Mouse (Mus musculus): ENCODE results near the gene Ppt2. TPM values are rescaled to one million over a fixed set of nuclear protein-coding genes. Genes with fewer than 3 reads are reported as not detected.

The Ppt2 gene
- polyA plus RNA-seq, 1 experiment from 2014 or later, result 23.8 TPM

DNA sequence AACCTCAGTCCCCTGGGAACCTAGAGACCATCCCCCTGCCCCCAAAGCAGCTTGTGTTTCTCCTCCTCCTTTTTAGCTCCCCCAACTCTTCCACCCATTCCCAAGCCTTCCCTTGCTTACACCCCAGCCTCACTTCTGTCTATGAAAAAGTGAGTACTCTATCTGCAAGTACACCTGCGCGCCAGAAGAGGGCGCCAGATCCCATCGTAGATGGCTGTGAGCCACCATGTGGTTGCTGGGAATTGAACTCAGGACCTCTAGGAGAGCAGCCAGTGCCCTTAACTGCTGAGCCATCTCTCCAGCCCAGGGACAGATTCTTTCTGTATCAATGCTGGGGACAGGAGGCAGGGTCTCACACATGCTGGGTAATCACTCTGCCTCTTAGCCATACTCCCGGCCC, 56.4 kb downstream of the Ppt2 start:
- no peak overlapping the region for H3K4me2 ChIP-seq (replicated peaks)
- no peak overlapping the region for H3K4me3 ChIP-seq
- H3K27ac ChIP-seq (replicated peaks), result no peak overlapping the region
- no peaks in the 10 kb centered on the region for H3K36me3 ChIP-seq
- no peaks in the 10 kb centered on the region for H3K9me3 ChIP-seq
- peaks cover 3% of the 10 kb centered on the region; the same call in 1 of the 2 replicates for H3K27me3 ChIP-seq
- no peak overlapping the region for H3K9ac ChIP-seq (replicated peaks)
- ATAC-seq (ENCODE audit: low FRiP score, low read depth), result no peak
- WGBS, result 12% methylated on average over 5 of the region's 5 CpGs
- H3K4me1 ChIP-seq, result no peaks in the 10 kb centered on the region

DNA sequence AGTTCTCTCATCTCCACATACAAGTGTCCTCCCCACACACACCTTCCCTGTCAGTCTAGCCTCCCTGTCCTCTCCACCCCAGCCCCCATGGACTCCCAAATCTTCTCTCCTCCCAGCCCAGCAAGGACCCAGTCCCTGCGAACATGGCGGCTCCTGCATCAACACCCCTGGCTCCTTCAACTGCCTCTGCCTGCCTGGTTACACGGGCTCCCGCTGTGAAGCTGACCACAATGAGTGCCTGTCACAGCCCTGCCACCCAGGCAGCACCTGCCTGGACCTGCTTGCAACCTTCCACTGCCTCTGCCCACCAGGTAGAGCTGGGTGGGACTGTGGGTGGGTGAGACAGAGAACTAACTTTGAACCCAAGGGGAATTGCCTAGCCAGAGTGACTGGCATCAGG, 58.4 kb downstream of the Ppt2 start:
- Histone ChIP-seq H3K4me3 (no peak overlapping the region), H3K4me2 (replicated peaks) (no peak overlapping the region), H3K9ac (replicated peaks) (no peak overlapping the region), H3K36me3 (no peaks in the 10 kb centered on the region), H3K9me3 (no peaks in the 10 kb centered on the region), H3K27ac (replicated peaks) (no peak overlapping the region), H3K4me1 (no peaks in the 10 kb centered on the region), H3K27me3 (peaks cover 9% of the 10 kb centered on the region; the same call in 1 of the 2 replicates)
- WGBS, result 77% methylated on average over 4 of the region's 4 CpGs
- ATAC-seq (ENCODE audit: low FRiP score, low read depth), result no peak

DNA sequence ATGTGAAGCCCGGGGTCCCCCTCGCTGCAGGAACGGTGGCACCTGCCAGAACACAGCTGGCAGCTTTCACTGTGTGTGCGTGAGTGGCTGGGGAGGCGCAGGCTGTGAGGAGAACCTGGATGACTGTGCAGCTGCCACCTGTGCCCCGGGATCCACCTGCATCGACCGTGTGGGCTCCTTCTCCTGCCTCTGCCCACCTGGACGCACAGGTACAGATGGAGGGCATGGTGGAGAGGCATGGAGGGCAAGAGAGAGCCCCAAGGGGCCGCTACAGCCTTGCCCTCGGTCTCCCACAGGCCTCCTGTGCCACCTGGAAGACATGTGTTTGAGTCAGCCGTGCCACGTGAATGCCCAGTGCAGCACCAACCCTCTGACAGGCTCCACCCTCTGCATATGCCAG, 59.9 kb downstream of the Ppt2 start:
- H3K36me3 ChIP-seq, result no peaks in the 10 kb centered on the region
- no peak for ATAC-seq (ENCODE audit: low FRiP score, low read depth)
- peaks cover 9% of the 10 kb centered on the region; the same call in 1 of the 2 replicates for H3K27me3 ChIP-seq
- no peak overlapping the region for H3K4me3 ChIP-seq
- H3K4me2 ChIP-seq (replicated peaks), result no peak overlapping the region
- H3K27ac ChIP-seq (replicated peaks), result no peak overlapping the region
- peaks cover 5% of the 10 kb centered on the region; the same call in 1 of the 2 replicates for H3K4me1 ChIP-seq
- H3K9ac ChIP-seq (replicated peaks), result no peak overlapping the region
- no peaks in the 10 kb centered on the region for H3K9me3 ChIP-seq
- WGBS, result 81% methylated on average over 13 of the region's 13 CpGs

DNA sequence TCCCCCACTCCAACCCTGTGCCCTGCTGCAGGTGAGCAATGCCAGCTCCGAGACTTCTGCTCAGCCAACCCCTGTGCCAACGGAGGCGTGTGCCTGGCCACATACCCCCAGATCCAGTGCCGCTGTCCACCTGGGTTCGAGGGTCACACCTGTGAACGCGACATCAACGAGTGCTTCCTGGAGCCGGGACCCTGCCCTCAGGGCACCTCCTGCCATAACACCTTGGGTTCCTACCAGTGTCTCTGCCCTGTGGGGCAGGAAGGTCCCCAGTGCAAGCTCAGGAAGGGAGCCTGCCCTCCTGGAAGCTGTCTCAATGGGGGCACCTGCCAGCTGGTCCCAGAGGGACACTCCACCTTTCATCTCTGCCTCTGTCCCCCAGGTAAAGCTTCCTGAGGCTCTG, 61.0 kb downstream of the Ppt2 start:
- no peaks in the 10 kb centered on the region for H3K9me3 ChIP-seq
- H3K36me3 ChIP-seq, result no peaks in the 10 kb centered on the region
- H3K4me3 ChIP-seq, result no peak overlapping the region
- 75% methylated on average over 9 of the region's 9 CpGs for WGBS
- ATAC-seq (ENCODE audit: low FRiP score, low read depth), result no peak
- no peak overlapping the region; the same call in 1 of the 2 replicates for H3K9ac ChIP-seq (replicated peaks)
- no peak overlapping the region for H3K4me2 ChIP-seq (replicated peaks)
- H3K27me3 ChIP-seq, result peaks cover 9% of the 10 kb centered on the region; the same call in 1 of the 2 replicates
- H3K4me1 ChIP-seq, result peaks cover 5% of the 10 kb centered on the region; the same call in 1 of the 2 replicates
- H3K27ac ChIP-seq (replicated peaks), result no peak overlapping the region

Other genes starting within 250 kb of the Ppt2 start
- gene BC051142, start 229.7 kb downstream of the Ppt2 start, polyA plus RNA-seq (2016; fragmentation: Nextera tagmentation; extraction: Ambion mirVana), result 3.9 and 4.2 TPM in 2 replicates
- gene Btnl4, start 151.2 kb downstream of the Ppt2 start, polyA plus RNA-seq (2016; fragmentation: Nextera tagmentation; extraction: Ambion mirVana), result not detected in 2 replicates
- gene Btnl6, start 111.2 kb downstream of the Ppt2 start, polyA plus RNA-seq (2016; fragmentation: Nextera tagmentation; extraction: Ambion mirVana), result not detected in 2 replicates
- 11.7 and 13.6 TPM in 2 replicates for gene Notch4, start 64.2 kb downstream of the Ppt2 start, polyA plus RNA-seq (2016; fragmentation: Nextera tagmentation; extraction: Ambion mirVana)
- gene Gpsm3, start 38.7 kb downstream of the Ppt2 start, polyA plus RNA-seq (2016; fragmentation: Nextera tagmentation; extraction: Ambion mirVana), result 2.9 and 3.3 TPM in 2 replicates
- 20.8 and 22.5 TPM in 2 replicates for gene Pbx2, start 37.2 kb downstream of the Ppt2 start, polyA plus RNA-seq (2016; fragmentation: Nextera tagmentation; extraction: Ambion mirVana)
- gene Ager, start 30.6 kb downstream of the Ppt2 start, polyA plus RNA-seq (2016; fragmentation: Nextera tagmentation; extraction: Ambion mirVana), result 2.2 and 2.3 TPM in 2 replicates
- gene Rnf5, start 24.8 kb downstream of the Ppt2 start, polyA plus RNA-seq (2016; fragmentation: Nextera tagmentation; extraction: Ambion mirVana), result 240 and 243 TPM in 2 replicates
- gene Agpat1, start 24.2 kb downstream of the Ppt2 start, polyA plus RNA-seq (2016; fragmentation: Nextera tagmentation; extraction: Ambion mirVana), result 82.8 and 86.2 TPM in 2 replicates
- gene Egfl8, start 12.5 kb downstream of the Ppt2 start, polyA plus RNA-seq (2016; fragmentation: Nextera tagmentation; extraction: Ambion mirVana), result 4.5 and 6.0 TPM in 2 replicates
- gene Prrt1, start 1.0 kb upstream of the Ppt2 start, polyA plus RNA-seq (2016; fragmentation: Nextera tagmentation; extraction: Ambion mirVana), result 3.9 and 4.2 TPM in 2 replicates
- gene Fkbpl, start 16.3 kb upstream of the Ppt2 start, polyA plus RNA-seq (2016; fragmentation: Nextera tagmentation; extraction: Ambion mirVana), result 16.4 and 18.1 TPM in 2 replicates
- 116 and 121 TPM in 2 replicates for gene Atf6b, start 18.6 kb upstream of the Ppt2 start, polyA plus RNA-seq (2016; fragmentation: Nextera tagmentation; extraction: Ambion mirVana)
- 0.04 and 0.05 TPM in 2 replicates for gene Tnxb, start 42.0 kb upstream of the Ppt2 start, polyA plus RNA-seq (2016; fragmentation: Nextera tagmentation; extraction: Ambion mirVana)
- 0.05 and 0.11 TPM in 2 replicates for gene C4b, start 115.4 kb upstream of the Ppt2 start, polyA plus RNA-seq (2016; fragmentation: Nextera tagmentation; extraction: Ambion mirVana)
- not detected in 2 replicates for gene Cyp21a1, start 176.1 kb upstream of the Ppt2 start, polyA plus RNA-seq (2016; fragmentation: Nextera tagmentation; extraction: Ambion mirVana)
- gene Stk19, start 208.4 kb upstream of the Ppt2 start, polyA plus RNA-seq (2016; fragmentation: Nextera tagmentation; extraction: Ambion mirVana), result 26.1 and 30.8 TPM in 2 replicates
- 72.7 and 73.4 TPM in 2 replicates for gene Dxo, start 208.5 kb upstream of the Ppt2 start, polyA plus RNA-seq (2016; fragmentation: Nextera tagmentation; extraction: Ambion mirVana)
- gene Skiv2l, start 221.7 kb upstream of the Ppt2 start, polyA plus RNA-seq (2016; fragmentation: Nextera tagmentation; extraction: Ambion mirVana), result 67.4 and 71.5 TPM in 2 replicates
- 114 TPM in 2 replicates for gene Nelfe, start 221.9 kb upstream of the Ppt2 start, polyA plus RNA-seq (2016; fragmentation: Nextera tagmentation; extraction: Ambion mirVana)
- gene Cfb, start 234.0 kb upstream of the Ppt2 start, polyA plus RNA-seq (2016; fragmentation: Nextera tagmentation; extraction: Ambion mirVana), result 3.3 and 3.5 TPM in 2 replicates

Measured in midbrain, embryonic 12.5 days (tissue).